Mouse (Mus musculus) stomach, embryonic 16.5 days (tissue): ENCODE measurements around the gene Dok3. TPM values are rescaled to one million over a fixed set of nuclear protein-coding genes. Genes with fewer than 3 reads are reported as not detected.

Experiments
- ATAC-seq: fragments of 200-750 bp; cut with Nextera tagmentation; 2 replicates; pipeline ENCODE4 v1.8.0; 2017; ENCODE audit warnings: moderate number of reproducible peaks, moderate TSS enrichment; ENCODE audit not compliant: insufficient read depth, low FRiP score
- H3K27ac ChIP-seq: fragments of 300-500 bp; sonication (generic); 2 replicates; pipeline ENCODE4 v1.5.1; 2014; ENCODE audit warnings: low read length
- H3K27me3 ChIP-seq: fragments of 300-500 bp; sonication (generic); 2 replicates; pipeline ENCODE4 v1.6.1; 2014; ENCODE audit warnings: low read length, control low read depth, mixed read lengths; ENCODE audit not compliant: control insufficient read depth, insufficient read depth
- H3K36me3 ChIP-seq: fragments of 300-500 bp; sonication (generic); 2 replicates; pipeline ENCODE4 v1.6.1; 2014; ENCODE audit warnings: low read length; ENCODE audit not compliant: control insufficient read depth, insufficient read depth
- H3K4me1 ChIP-seq: fragments of 300-500 bp; sonication (generic); 2 replicates; pipeline ENCODE4 v1.6.1; 2014; ENCODE audit warnings: low read length, control low read depth, mixed read lengths; ENCODE audit not compliant: control insufficient read depth, insufficient read depth
- H3K4me2 ChIP-seq: fragments of 300-500 bp; sonication (generic); 2 replicates; pipeline ENCODE4 v1.6.1; 2014; ENCODE audit warnings: low read depth, low read length, mixed read lengths
- H3K4me3 ChIP-seq: fragments of 300-500 bp; sonication (generic); replicated peaks from 2 replicates; pipeline ENCODE4 v1.5.1; 2014; ENCODE audit warnings: mild to moderate bottlenecking, low read length
- H3K9ac ChIP-seq: fragments of 300-500 bp; sonication (generic); 2 replicates; pipeline ENCODE4 v1.6.1; 2014; ENCODE audit warnings: low read length
- H3K9me3 ChIP-seq: fragments of 300-500 bp; sonication (generic); replicated peaks from 2 replicates; pipeline ENCODE4 v1.6.1; 2016; ENCODE audit warnings: low read length, control low read depth; ENCODE audit not compliant: control insufficient read depth
- WGBS: fragments of 180-500 bp; shearing (Covaris S2); extraction: QIAGEN DNeasy Blood & Tissue Kit; methylation state at CpG from one replicate; pipeline ENCODE4 v1.1.7; 2014; 5-methylcytosine and 5-hydroxymethylcytosine counted together
- polyA plus RNA-seq: library from polyadenylated mRNA; unstranded; fragments of >200 nt; fragmentation: Nextera tagmentation; extraction: Ambion mirVana; gene quantifications from 2 replicates; pipeline ENCODE4 v1.2.1, GENCODE M21; 2015

Gene Dok3
- polyA plus RNA-seq, 1 experiment from 2014 or later = 4.9 TPM

DNA sequence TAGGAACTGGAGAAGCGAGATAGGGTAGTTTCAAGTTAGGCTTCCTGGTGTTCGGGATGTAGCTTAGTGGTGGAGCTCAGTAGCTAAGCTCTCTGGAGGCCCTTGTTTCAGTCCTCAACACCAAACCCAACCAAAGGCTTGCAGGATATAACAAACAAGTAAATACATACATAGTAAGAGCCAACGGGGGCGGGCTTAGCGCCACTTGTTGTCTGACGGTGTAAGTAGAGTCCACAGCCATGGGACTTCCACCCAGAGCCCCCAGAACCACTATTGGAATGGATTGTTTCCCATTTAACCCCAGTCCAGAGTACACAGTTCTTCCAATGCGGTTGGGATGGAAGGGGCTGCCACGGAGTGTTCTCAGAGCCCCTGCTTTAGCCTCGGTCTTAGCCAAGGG lies 15.3 kb downstream of the Dok3 start:
- H3K36me3 ChIP-seq = no peaks in the 10 kb centered on the region
- H3K4me3 ChIP-seq = peak overlapping the region; percentile 92
- no peak overlapping the region for H3K27ac ChIP-seq
- H3K9ac ChIP-seq = peak overlapping the region; percentile 94
- H3K4me1 ChIP-seq = peaks cover 34% of the 10 kb centered on the region
- no peaks in the 10 kb centered on the region for H3K9me3 ChIP-seq
- no peak for ATAC-seq
- peak overlapping the region; percentile 79 for H3K4me2 ChIP-seq
- 34% methylated on average over 9 of the region's 9 CpGs for WGBS
- H3K27me3 ChIP-seq = no peaks in the 10 kb centered on the region

GRCm38 (mm10) chr13:55513111-55513748 lies 15.9 kb downstream of the Dok3 start, which contains the start of gene Pdlim7:
TSS of gene Pdlim7 (minus strand) at chr13:55513676.
- H3K9me3 ChIP-seq = no peaks in the 10 kb centered on the region
- under 1% methylated on average over 54 of the region's 55 CpGs for WGBS
- peak within 1 kb of the TSS; percentile 98 for H3K27ac ChIP-seq
- no peaks in the 10 kb centered on the region for H3K36me3 ChIP-seq
- peak within 1 kb of the TSS; percentile 92 for H3K4me3 ChIP-seq
- peak; percentile 51 for ATAC-seq
- no peaks in the 10 kb centered on the region for H3K27me3 ChIP-seq
- H3K9ac ChIP-seq = peak within 1 kb of the TSS; percentile 94
- peak within 1 kb of the TSS; percentile 79 for H3K4me2 ChIP-seq
- H3K4me1 ChIP-seq = peaks cover 34% of the 10 kb centered on the region

DNA sequence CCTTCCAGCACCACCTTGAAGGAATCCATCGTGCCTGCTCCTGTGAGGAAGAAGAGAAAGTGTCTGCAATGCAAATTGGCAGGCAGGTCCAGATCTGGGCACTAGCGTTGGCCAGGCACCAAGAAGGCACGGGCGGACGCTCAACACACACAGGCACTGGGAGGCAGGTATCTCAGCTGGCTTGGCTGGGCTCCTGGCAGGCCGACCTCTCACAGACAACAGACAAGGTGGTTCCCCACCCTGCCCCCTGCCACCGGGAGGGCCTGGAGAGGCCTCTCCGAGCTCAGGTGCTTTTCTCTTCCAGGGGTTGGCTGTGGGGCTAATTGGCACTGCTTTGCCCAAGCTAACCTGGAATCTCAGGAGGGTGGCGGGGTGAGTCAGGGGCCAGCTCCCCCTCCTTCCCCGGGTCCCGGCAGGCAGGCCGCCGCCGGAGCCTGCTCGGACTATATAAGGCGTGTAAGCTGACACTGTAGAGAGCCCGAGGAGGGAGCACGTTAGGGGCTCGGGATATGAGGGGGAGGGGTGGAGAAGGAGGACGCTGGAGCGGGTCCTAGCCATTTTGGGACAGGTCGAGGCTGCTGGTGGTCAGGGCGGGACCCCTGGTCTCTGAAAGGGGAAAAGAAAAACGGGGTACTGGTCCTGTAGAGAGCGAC lies 16.6 kb downstream of the Dok3 start:
- no peaks in the 10 kb centered on the region for H3K9me3 ChIP-seq
- 2% methylated on average over 25 of the region's 25 CpGs for WGBS
- H3K4me2 ChIP-seq = peak overlapping the region; percentile 79
- peaks cover 6% of the 10 kb centered on the region; the same call in 1 of the 2 replicates for H3K36me3 ChIP-seq
- no peaks in the 10 kb centered on the region for H3K27me3 ChIP-seq
- peak; percentile 61 for ATAC-seq
- peaks cover 39% of the 10 kb centered on the region for H3K4me1 ChIP-seq
- H3K4me3 ChIP-seq = peak overlapping the region; percentile 92
- peak overlapping the region; percentile 98 for H3K27ac ChIP-seq
- H3K9ac ChIP-seq = peak overlapping the region; percentile 94

- H3K27me3 ChIP-seq = no peaks in the 10 kb centered on the region
- no peaks in the 10 kb centered on the region for H3K9me3 ChIP-seq
- peak overlapping the region; percentile 98 for H3K27ac ChIP-seq
- peak overlapping the region; percentile 94 for H3K9ac ChIP-seq
- H3K36me3 ChIP-seq = peaks cover 7% of the 10 kb centered on the region; the same call in 1 of the 2 replicates
- peak; percentile 8 for ATAC-seq
- peak overlapping the region; percentile 92 for H3K4me3 ChIP-seq
- H3K4me2 ChIP-seq = peak overlapping the region; percentile 79
- WGBS = 13% methylated on average over 5 of the region's 5 CpGs
- peaks cover 39% of the 10 kb centered on the region for H3K4me1 ChIP-seq
These were observed 17.6 kb downstream of the Dok3 start for GRCm38 (mm10) chr13:55511492-55511861.

- Histone ChIP-seq H3K27me3 (no peaks in the 10 kb centered on the region), H3K9me3 (no peaks in the 10 kb centered on the region), H3K36me3 (peaks cover 12% of the 10 kb centered on the region; the same call in 1 of the 2 replicates), H3K4me3 (peak overlapping the region; percentile 92), H3K27ac (peak overlapping the region; percentile 98), H3K9ac (peak overlapping the region; percentile 94), H3K4me1 (peaks cover 39% of the 10 kb centered on the region), H3K4me2 (peak overlapping the region; percentile 79)
- ATAC-seq = peak; percentile 88
- 7% methylated on average over 6 of the region's 6 CpGs for WGBS
These were observed 18.2 kb downstream of the Dok3 start for GRCm38 (mm10) chr13:55510668-55511491.

GRCm38 (mm10) chr13:55510332-55510667 lies 18.8 kb downstream of the Dok3 start:
- Histone ChIP-seq H3K9ac (peak overlapping the region; percentile 62), H3K4me1 (peaks cover 39% of the 10 kb centered on the region), H3K9me3 (no peaks in the 10 kb centered on the region), H3K36me3 (peaks cover 18% of the 10 kb centered on the region), H3K4me3 (peak overlapping the region; percentile 92), H3K27me3 (no peaks in the 10 kb centered on the region), H3K4me2 (peak overlapping the region; percentile 79), H3K27ac (peak overlapping the region; percentile 98)
- peak; percentile 1; the same call in 1 of the 2 replicates for ATAC-seq
- 31% methylated on average over 3 of the region's 3 CpGs for WGBS

GRCm38 (mm10) chr13:55508531-55508930 lies 20.6 kb downstream of the Dok3 start:
- H3K4me1 ChIP-seq = peaks cover 39% of the 10 kb centered on the region
- H3K27ac ChIP-seq = no peak overlapping the region
- H3K27me3 ChIP-seq = no peaks in the 10 kb centered on the region
- WGBS = 85% methylated on average over 10 of the region's 10 CpGs
- H3K4me3 ChIP-seq = no peak overlapping the region
- H3K36me3 ChIP-seq = peaks cover 31% of the 10 kb centered on the region
- H3K9ac ChIP-seq = no peak overlapping the region
- ATAC-seq = no peak
- no peaks in the 10 kb centered on the region for H3K9me3 ChIP-seq
- H3K4me2 ChIP-seq = no peak overlapping the region

DNA sequence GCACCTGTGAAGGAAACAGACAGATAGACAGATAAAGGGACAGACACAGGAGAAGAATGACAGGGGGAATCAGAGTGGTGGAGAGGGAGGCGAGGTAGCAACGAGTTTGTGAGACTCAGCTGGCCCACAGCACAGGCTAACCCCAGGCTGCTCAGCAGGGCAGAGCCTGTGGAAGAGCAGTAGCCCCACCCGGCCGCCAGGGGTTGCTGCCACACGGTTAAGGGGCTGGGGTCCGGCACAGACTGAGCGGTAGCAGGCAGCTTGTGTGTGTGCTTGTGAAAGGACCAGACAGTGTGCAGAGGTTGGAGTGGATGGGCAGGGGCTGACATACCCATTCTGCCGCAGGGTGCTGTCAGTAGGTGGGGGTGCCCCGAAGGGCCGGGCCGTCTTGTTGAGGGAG lies 21.2 kb downstream of the Dok3 start:
- ATAC-seq = no peak
- no peaks in the 10 kb centered on the region for H3K9me3 ChIP-seq
- H3K4me3 ChIP-seq = no peak overlapping the region
- no peaks in the 10 kb centered on the region for H3K27me3 ChIP-seq
- H3K27ac ChIP-seq = no peak overlapping the region
- H3K36me3 ChIP-seq = peaks cover 31% of the 10 kb centered on the region
- 66% methylated on average over 11 of the region's 11 CpGs for WGBS
- no peak overlapping the region for H3K9ac ChIP-seq
- peaks cover 39% of the 10 kb centered on the region for H3K4me1 ChIP-seq
- no peak overlapping the region for H3K4me2 ChIP-seq

GRCm38 (mm10) chr13:55506697-55507096 lies 22.4 kb downstream of the Dok3 start:
- WGBS = 91% methylated on average over 10 of the region's 10 CpGs

More at GRCm38 (mm10) chr13:55506697-55507096, 22.4 kb downstream of the Dok3 start:
- Histone ChIP-seq H3K9me3 (no peaks in the 10 kb centered on the region), H3K4me1 (peaks cover 32% of the 10 kb centered on the region), H3K4me3 (no peak overlapping the region), H3K4me2 (no peak overlapping the region), H3K27me3 (no peaks in the 10 kb centered on the region), H3K9ac (no peak overlapping the region), H3K27ac (no peak overlapping the region), H3K36me3 (peaks cover 31% of the 10 kb centered on the region)
- no peak for ATAC-seq
